Mouse (Mus musculus) stomach, embryonic 16.5 days (tissue): ENCODE measurements around the gene Ldlrad1. TPM values are rescaled to one million over a fixed set of nuclear protein-coding genes. Genes with fewer than 3 reads are reported as not detected.

Experiments used
- ATAC-seq: fragments of 200-750 bp; cut with Nextera tagmentation; 2 replicates; pipeline ENCODE4 v1.8.0; 2017; ENCODE audit warnings: moderate number of reproducible peaks, moderate TSS enrichment; ENCODE audit not compliant: insufficient read depth, low FRiP score
- H3K27ac ChIP-seq: fragments of 300-500 bp; sonication (generic); 2 replicates; pipeline ENCODE4 v1.5.1; 2014; ENCODE audit warnings: low read length
- H3K27me3 ChIP-seq: fragments of 300-500 bp; sonication (generic); 2 replicates; pipeline ENCODE4 v1.6.1; 2014; ENCODE audit warnings: low read length, control low read depth, mixed read lengths; ENCODE audit not compliant: control insufficient read depth, insufficient read depth
- H3K36me3 ChIP-seq: fragments of 300-500 bp; sonication (generic); 2 replicates; pipeline ENCODE4 v1.6.1; 2014; ENCODE audit warnings: low read length; ENCODE audit not compliant: control insufficient read depth, insufficient read depth
- H3K4me1 ChIP-seq: fragments of 300-500 bp; sonication (generic); 2 replicates; pipeline ENCODE4 v1.6.1; 2014; ENCODE audit warnings: low read length, control low read depth, mixed read lengths; ENCODE audit not compliant: control insufficient read depth, insufficient read depth
- H3K4me2 ChIP-seq: fragments of 300-500 bp; sonication (generic); 2 replicates; pipeline ENCODE4 v1.6.1; 2014; ENCODE audit warnings: low read depth, low read length, mixed read lengths
- H3K4me3 ChIP-seq: fragments of 300-500 bp; sonication (generic); replicated peaks from 2 replicates; pipeline ENCODE4 v1.5.1; 2014; ENCODE audit warnings: mild to moderate bottlenecking, low read length
- H3K9ac ChIP-seq: fragments of 300-500 bp; sonication (generic); 2 replicates; pipeline ENCODE4 v1.6.1; 2014; ENCODE audit warnings: low read length
- H3K9me3 ChIP-seq: fragments of 300-500 bp; sonication (generic); replicated peaks from 2 replicates; pipeline ENCODE4 v1.6.1; 2016; ENCODE audit warnings: low read length, control low read depth; ENCODE audit not compliant: control insufficient read depth
- WGBS: fragments of 180-500 bp; shearing (Covaris S2); extraction: QIAGEN DNeasy Blood & Tissue Kit; methylation state at CpG from one replicate; pipeline ENCODE4 v1.1.7; 2014; 5-methylcytosine and 5-hydroxymethylcytosine counted together
- polyA plus RNA-seq: library from polyadenylated mRNA; unstranded; fragments of >200 nt; fragmentation: Nextera tagmentation; extraction: Ambion mirVana; gene quantifications from 2 replicates; pipeline ENCODE4 v1.2.1, GENCODE M21; 2015

Ldlrad1 gene
- polyA plus RNA-seq, 1 experiment from 2014 or later = not detected

DNA sequence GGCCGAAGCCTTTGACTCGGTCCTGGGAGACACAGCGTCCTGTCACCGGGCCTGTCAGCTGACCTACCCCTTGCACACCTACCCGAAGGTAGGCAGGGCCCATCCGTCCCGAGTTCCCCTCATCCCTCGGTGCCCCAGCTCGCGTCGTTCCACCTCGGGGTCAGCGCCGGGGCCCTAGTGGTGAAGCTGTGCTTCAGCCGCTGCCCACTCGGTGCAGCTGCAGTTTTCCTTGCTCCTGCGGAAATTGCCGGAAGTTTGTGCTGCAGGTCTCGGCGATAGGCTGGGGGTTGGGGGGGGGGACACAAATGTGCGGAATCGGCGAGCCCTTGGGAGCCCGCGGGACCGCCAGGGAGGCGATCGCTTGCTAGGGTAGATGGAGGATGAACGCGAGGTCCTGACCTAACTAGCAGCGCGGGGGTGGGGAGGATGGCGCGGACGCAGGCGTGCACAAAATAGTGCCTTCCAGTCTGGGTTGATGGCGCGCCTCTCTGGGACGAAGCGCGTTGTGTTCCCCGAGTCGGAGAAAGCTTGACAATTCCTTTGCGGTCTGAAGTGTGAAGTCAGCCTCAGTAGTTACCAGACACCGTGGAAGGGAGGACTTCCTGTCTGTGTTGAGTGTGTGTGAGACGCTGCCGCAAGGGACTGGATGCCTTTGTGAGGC lies 30.0 kb upstream of the Ldlrad1 start, which contains the start of gene Tceanc2:
Gene Tceanc2, minus strand, starts transcription at position 287 of the 661 bp plus-strand sequence.
- ATAC-seq = peak; percentile 4; the same call in 1 of the 2 replicates
- Histone ChIP-seq H3K4me3 (peak within 1 kb of the TSS; percentile 88), H3K9ac (peak within 1 kb of the TSS; percentile 91), H3K27me3 (no peaks in the 10 kb centered on the region), H3K36me3 (no peaks in the 10 kb centered on the region), H3K4me1 (peaks cover 18% of the 10 kb centered on the region), H3K9me3 (no peaks in the 10 kb centered on the region), H3K27ac (peak within 1 kb of the TSS; percentile 94), H3K4me2 (peak within 1 kb of the TSS; percentile 66)
- WGBS = under 1% methylated on average over 47 of the region's 47 CpGs

DNA sequence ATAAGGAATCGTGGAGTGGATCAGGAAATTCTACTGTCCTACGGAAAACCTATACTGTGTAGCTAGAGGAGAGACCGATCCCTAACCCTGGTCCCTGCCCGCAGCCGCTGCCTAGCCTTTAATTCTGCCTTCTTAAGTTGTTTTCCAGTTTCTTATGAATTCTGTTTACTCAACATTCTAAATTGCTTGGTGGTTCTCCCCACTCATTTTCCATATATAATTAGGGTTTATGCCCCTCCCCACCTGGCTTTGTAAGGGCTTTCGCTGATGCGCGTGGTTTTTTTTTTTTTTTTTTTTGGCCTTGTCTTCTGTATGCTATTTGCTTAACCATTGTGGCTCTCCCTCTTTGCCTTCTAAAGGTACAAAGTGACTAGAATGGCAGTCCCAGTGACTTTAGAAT lies 29.4 kb upstream of the Ldlrad1 start:
- Histone ChIP-seq H3K9ac (peak overlapping the region; percentile 91), H3K4me3 (peak overlapping the region; percentile 88), H3K36me3 (no peaks in the 10 kb centered on the region), H3K4me2 (peak overlapping the region; percentile 63), H3K27ac (peak overlapping the region; percentile 94), H3K9me3 (no peaks in the 10 kb centered on the region), H3K4me1 (peaks cover 18% of the 10 kb centered on the region), H3K27me3 (no peaks in the 10 kb centered on the region)
- ATAC-seq = no peak
- WGBS = 2% methylated on average over 8 of the region's 8 CpGs

DNA sequence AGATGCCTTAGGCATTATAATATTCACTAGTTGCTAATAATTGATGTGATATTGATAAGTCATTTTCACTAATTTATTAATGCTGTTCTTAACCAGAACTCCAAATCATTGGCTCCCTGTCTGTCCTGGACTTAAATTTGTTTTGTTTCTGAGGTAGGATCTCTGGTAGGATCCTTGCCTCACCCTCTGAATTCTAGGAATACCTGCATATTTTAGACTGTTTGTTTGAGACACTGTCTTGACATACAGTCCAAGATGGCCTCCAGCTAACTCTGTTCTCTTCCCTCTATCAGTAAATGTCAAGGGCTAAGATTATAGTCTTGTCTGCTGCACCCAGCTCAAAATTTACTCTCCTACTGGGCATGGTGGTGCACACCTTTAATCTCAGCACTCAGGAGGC lies 28.2 kb upstream of the Ldlrad1 start:
- H3K4me2 ChIP-seq = no peak overlapping the region

DNA sequence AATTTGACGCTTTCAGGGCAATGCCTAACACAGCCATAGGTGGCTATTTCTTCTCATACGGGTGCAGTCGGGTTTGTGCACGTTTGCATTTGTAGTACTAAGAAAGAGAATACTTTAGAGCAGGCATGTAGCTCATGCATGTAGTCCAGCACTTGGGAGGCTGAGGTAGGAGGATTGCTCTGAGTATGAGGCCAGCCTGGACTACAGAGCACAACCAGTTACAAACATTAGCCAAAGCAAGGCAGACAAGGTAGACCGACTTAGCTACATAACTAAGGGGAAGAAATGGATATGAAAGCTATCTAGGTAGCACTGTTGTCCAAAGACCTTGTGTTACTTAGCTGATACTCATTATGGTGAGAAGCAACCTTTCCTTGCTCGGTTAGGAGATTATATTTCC lies 27.1 kb upstream of the Ldlrad1 start:
- 74% methylated on average over 6 of the region's 6 CpGs for WGBS
- Histone ChIP-seq H3K9me3 (no peaks in the 10 kb centered on the region), H3K27ac (no peak overlapping the region), H3K9ac (no peak overlapping the region), H3K4me2 (no peak overlapping the region), H3K36me3 (0 out of 2 replicates have a peak, but pooled peaks cover 7% of the 10 kb centered on the region), H3K4me3 (no peak overlapping the region), H3K4me1 (peaks cover 15% of the 10 kb centered on the region), H3K27me3 (no peaks in the 10 kb centered on the region)
- ATAC-seq = no peak

More for the DNA sequence above, 28.2 kb upstream of the Ldlrad1 start:
- Histone ChIP-seq H3K4me1 (peaks cover 18% of the 10 kb centered on the region), H3K27me3 (no peaks in the 10 kb centered on the region), H3K9ac (no peak overlapping the region), H3K4me3 (no peak overlapping the region), H3K27ac (no peak overlapping the region), H3K9me3 (no peaks in the 10 kb centered on the region), H3K36me3 (0 out of 2 replicates have a peak, but pooled peaks cover 2% of the 10 kb centered on the region)
- no peak for ATAC-seq

- no peaks in the 10 kb centered on the region for H3K27me3 ChIP-seq
- no peak overlapping the region for H3K4me3 ChIP-seq
- no peaks in the 10 kb centered on the region for H3K9me3 ChIP-seq
- peaks cover 8% of the 10 kb centered on the region; the same call in 1 of the 2 replicates for H3K4me1 ChIP-seq
- no peak for ATAC-seq
- 61% methylated on average over 2 of the region's 2 CpGs for whole genome bisulfite sequencing
- no peak overlapping the region for H3K9ac ChIP-seq
- H3K36me3 ChIP-seq = 0 out of 2 replicates have a peak, but pooled peaks cover 8% of the 10 kb centered on the region
- no peak overlapping the region for H3K27ac ChIP-seq
- H3K4me2 ChIP-seq = no peak overlapping the region
Measured at GRCm38 (mm10) chr4:107182796-107183195, 26.2 kb upstream of the Ldlrad1 start.

DNA sequence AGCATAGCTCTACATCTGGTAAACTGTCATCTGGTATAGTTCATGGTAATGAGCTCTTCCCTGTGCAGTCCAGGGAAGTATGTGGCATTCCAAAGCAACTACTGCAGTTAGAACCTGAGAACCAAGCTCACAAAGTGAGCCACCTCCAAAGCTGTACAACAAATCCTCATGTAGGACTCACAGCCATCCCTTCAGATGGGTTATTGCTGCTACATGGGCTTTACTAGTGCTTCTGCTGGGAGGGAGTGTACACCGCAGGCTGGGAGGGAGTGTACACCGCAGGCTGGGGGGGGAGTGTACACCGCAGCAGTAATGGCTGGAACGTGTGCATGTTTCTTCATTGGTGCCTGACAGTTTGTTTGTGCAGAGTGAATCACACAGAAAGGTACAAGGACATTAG lies 25.8 kb upstream of the Ldlrad1 start:
- H3K27ac ChIP-seq = no peak overlapping the region
- H3K27me3 ChIP-seq = no peaks in the 10 kb centered on the region
- peaks cover 8% of the 10 kb centered on the region; the same call in 1 of the 2 replicates for H3K4me1 ChIP-seq
- WGBS = 71% methylated on average over 4 of the region's 4 CpGs
- no peak overlapping the region for H3K4me2 ChIP-seq
- no peak overlapping the region for H3K9ac ChIP-seq
- H3K4me3 ChIP-seq = no peak overlapping the region
- ATAC-seq = no peak
- H3K9me3 ChIP-seq = no peaks in the 10 kb centered on the region
- H3K36me3 ChIP-seq = 0 out of 2 replicates have a peak, but pooled peaks cover 8% of the 10 kb centered on the region

DNA sequence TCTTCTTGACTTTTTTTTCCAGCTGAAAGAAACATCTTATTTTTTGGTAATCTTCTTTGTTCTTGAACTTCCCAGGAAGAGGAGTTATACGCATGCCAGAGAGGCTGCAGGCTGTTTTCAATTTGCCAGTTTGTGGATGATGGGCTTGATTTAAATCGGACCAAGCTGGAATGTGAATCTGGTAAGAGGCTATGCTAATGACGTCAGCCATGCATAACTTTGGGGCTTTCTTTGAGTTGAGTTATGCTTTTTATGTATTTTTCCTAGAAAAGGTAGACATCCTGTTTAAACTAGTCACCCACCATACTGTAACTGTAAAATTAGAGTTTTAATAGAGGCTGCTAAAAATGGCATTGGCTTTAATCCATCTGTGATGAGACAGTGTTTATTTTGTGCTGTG lies 23.3 kb upstream of the Ldlrad1 start:
- Histone ChIP-seq H3K27ac (no peak overlapping the region), H3K9ac (no peak overlapping the region), H3K4me2 (no peak overlapping the region), H3K27me3 (no peaks in the 10 kb centered on the region), H3K4me1 (0 out of 2 replicates have a peak, but pooled peaks cover 2% of the 10 kb centered on the region), H3K9me3 (no peaks in the 10 kb centered on the region), H3K4me3 (no peak overlapping the region), H3K36me3 (0 out of 2 replicates have a peak, but pooled peaks cover 8% of the 10 kb centered on the region)
- ATAC-seq = no peak
- 69% methylated on average over 3 of the region's 3 CpGs for WGBS

DNA sequence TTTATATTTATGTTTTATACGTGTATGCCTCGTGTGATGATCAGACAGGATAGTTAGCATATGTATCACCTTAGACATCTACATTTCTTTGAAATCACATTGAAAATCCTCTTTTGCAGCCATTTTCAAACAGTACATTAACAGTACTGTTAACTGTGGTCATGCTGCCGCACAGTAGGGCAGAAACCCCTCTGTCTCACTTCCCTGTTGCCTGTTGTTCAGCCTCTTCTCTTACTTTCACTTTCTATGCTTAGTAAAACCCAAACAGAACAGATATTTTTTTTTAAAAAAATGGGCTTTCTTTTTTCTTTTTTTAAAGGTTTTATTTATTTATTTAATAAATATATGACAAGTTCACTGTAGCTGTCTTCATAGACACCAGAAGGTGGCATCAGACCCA lies 15.1 kb upstream of the Ldlrad1 start:
- H3K27me3 ChIP-seq = no peaks in the 10 kb centered on the region
- no peaks in the 10 kb centered on the region for H3K9me3 ChIP-seq
- no peak overlapping the region for H3K4me2 ChIP-seq
- no peak overlapping the region for H3K9ac ChIP-seq
- peaks cover 5% of the 10 kb centered on the region; the same call in 1 of the 2 replicates for H3K36me3 ChIP-seq
- no peak overlapping the region for H3K4me3 ChIP-seq
- WGBS = 95% methylated on average over 3 of the region's 3 CpGs
- no peaks in the 10 kb centered on the region for H3K4me1 ChIP-seq
- H3K27ac ChIP-seq = no peak overlapping the region
- no peak for ATAC-seq

- peaks cover 15% of the 10 kb centered on the region for H3K36me3 ChIP-seq
- H3K9ac ChIP-seq = no peak overlapping the region
Measured at GRCm38 (mm10) chr4:107196454-107196853, 12.5 kb upstream of the Ldlrad1 start.

More at GRCm38 (mm10) chr4:107196454-107196853, 12.5 kb upstream of the Ldlrad1 start:
- no peaks in the 10 kb centered on the region for H3K9me3 ChIP-seq
- H3K27ac ChIP-seq = no peak overlapping the region
- no peak for ATAC-seq
- no peaks in the 10 kb centered on the region for H3K4me1 ChIP-seq
- H3K4me2 ChIP-seq = no peak overlapping the region
- H3K4me3 ChIP-seq = no peak overlapping the region
- 91% methylated on average over 2 of the region's 2 CpGs for WGBS
- no peaks in the 10 kb centered on the region for H3K27me3 ChIP-seq
